Comparison of ENCODE assay signal across 9 mouse cellular contexts in the genomic region with DNA sequence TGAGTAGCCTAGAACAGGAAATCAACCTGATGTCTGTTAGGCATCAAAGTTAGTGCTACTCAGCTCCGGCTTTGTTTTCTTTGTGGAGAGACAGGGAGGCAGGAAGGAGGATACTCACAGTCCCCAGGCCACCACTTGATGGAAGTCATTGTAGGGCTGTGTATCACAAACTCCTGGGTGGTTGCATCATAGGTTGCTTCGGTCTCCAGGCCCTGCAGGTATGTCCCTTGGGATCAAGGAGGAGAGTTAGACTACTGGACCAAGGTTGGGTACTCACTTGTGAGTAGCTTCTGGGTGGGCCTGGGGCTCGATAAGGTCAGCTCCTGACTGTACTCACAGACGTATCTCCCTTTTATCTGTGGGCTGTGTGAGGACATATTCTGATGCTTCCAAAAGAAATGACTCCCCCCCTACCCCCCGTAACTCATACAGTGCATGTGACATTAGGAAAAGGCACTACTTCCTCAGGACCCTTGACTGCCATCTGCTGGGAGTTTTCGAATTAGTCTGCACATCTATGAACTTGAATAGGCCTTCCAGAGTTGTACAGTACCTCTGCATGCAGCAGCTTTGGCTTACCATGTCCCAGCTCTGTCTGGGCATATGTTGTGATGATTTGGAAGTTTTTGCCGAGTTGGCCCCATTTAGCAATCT. TPM values are rescaled to one million over a fixed set of nuclear protein-coding genes. Genes with fewer than 3 reads are reported as not detected.
DNase-seq lines count a peak whose midpoint lies in the region; ATAC-seq and TF ChIP-seq lines count a peak whose summit lies in the region.
"Had no signal": no experiment of that assay in that cellular context is flagged by ENCODE, and none has a peak within 500 bp of the region (broad histone marks: within the 10 kb centered on the region; RNA-seq: fewer than 3 reads in every experiment).

No protein-coding gene starts in this region.

- no peaks in the 10 kb centered on the region for H3K36me3 ChIP-seq in kidney, embryonic 14.5 days (ENCODE audit: control insufficient read depth, insufficient read depth, low read length)
- no peaks in the 10 kb centered on the region for H3K36me3 ChIP-seq in liver, embryonic 14.5 days (replicated peaks; ENCODE audit: control insufficient read depth, insufficient read depth, low read depth)
- H3K36me3 ChIP-seq in neural tube, embryonic 15.5 days: no peaks in the 10 kb centered on the region
- H3K36me3 ChIP-seq: embryonic facial prominence, embryonic 12.5 days had no signal

- no peak for TF ChIP-seq EP300 in liver, embryonic 14.5 days (IDR thresholded peaks at IDR 0.05; ENCODE audit: low read depth)

- 77% methylated on average over 7 of the region's 7 CpGs for WGBS in kidney, embryonic 14.5 days
- WGBS in liver, embryonic 14.5 days (ENCODE audit: insufficient replicate concordance): 41% methylated on average over 7 of the region's 7 CpGs
- 78% methylated on average over 7 of the region's 7 CpGs for WGBS in neural tube, embryonic 15.5 days

- no peak overlapping the region for H3K27ac ChIP-seq in kidney, embryonic 14.5 days (ENCODE audit: low read depth, low read length)
- H3K27ac ChIP-seq in liver, embryonic 14.5 days: no peak overlapping the region
- H3K27ac ChIP-seq in neural tube, embryonic 15.5 days (replicated peaks): no peak overlapping the region
- H3K27ac ChIP-seq: embryonic facial prominence, embryonic 12.5 days had no signal

- peak; percentile 60 for TF ChIP-seq CTCF in liver, embryonic 14.5 days (IDR thresholded peaks at IDR 0.05; ENCODE audit: low read depth)

- no peaks in the 10 kb centered on the region for H3K27me3 ChIP-seq in kidney, embryonic 14.5 days (ENCODE audit: control insufficient read depth, insufficient read depth, low read length)
- H3K27me3 ChIP-seq in liver, embryonic 14.5 days (ENCODE audit: control insufficient read depth, insufficient read depth, low read length): no peaks in the 10 kb centered on the region
- no peaks in the 10 kb centered on the region for H3K27me3 ChIP-seq in neural tube, embryonic 15.5 days (replicated peaks)
- H3K27me3 ChIP-seq: embryonic facial prominence, embryonic 12.5 days had no signal

- no peaks in the 10 kb centered on the region for H3K4me1 ChIP-seq in kidney, embryonic 14.5 days (ENCODE audit: control insufficient read depth, insufficient read depth, low read length)
- peaks cover 0 to 7% of the 10 kb centered on the region in 2 experiments; a peak in 1 of 4 replicates for H3K4me1 ChIP-seq in liver, embryonic 14.5 days (replicated peaks; ENCODE audit: control insufficient read depth in 2 of 2, insufficient read depth in 2 of 2, low read length in 1 of 2)
- H3K4me1 ChIP-seq in neural tube, embryonic 15.5 days: no peaks in the 10 kb centered on the region
- H3K4me1 ChIP-seq: embryonic facial prominence, embryonic 12.5 days had no signal

- no peak overlapping the region for H3K4me2 ChIP-seq in kidney, embryonic 14.5 days (replicated peaks; ENCODE audit: low read depth, low read length)
- no peak overlapping the region for H3K4me2 ChIP-seq in liver, embryonic 14.5 days (ENCODE audit: low read depth)
- no peak overlapping the region for H3K4me2 ChIP-seq in neural tube, embryonic 15.5 days
- H3K4me2 ChIP-seq: embryonic facial prominence, embryonic 12.5 days had no signal

- DNase-seq in urinary bladder, postnatal 25 days (ENCODE audit: low spot score): peak; percentile 44
- DNase-seq in urinary bladder, adult 2 months (ENCODE audit: low spot score): no peak
- DNase-seq in cerebellum, adult 11-12 months: peak; percentile 21
- peak; percentile 40 to 57 for DNase-seq in frontal cortex, postnatal 10 days (ENCODE audit: low spot score in 2 of 2)
- no peak for DNase-seq in liver, embryonic 14.5 days (ENCODE audit: low read depth in 3 of 3, low spot score in 3 of 3)
- DNase-seq in yolk sac, embryonic 10.5 days (ENCODE audit: low spot score): peak; percentile 22

- no peaks in the 10 kb centered on the region for H3K9me3 ChIP-seq in kidney, embryonic 14.5 days (ENCODE audit: control insufficient read depth, low read length)
- no peaks in the 10 kb centered on the region for H3K9me3 ChIP-seq in liver, embryonic 14.5 days (ENCODE audit: control insufficient read depth, low read length)
- no peaks in the 10 kb centered on the region for H3K9me3 ChIP-seq in neural tube, embryonic 15.5 days (replicated peaks)
- H3K9me3 ChIP-seq: embryonic facial prominence, embryonic 12.5 days had no signal

- H3K9ac ChIP-seq in kidney, embryonic 14.5 days (ENCODE audit: low read depth, low read length): no peak overlapping the region
- no peak overlapping the region for H3K9ac ChIP-seq in liver, embryonic 14.5 days (replicated peaks)
- no peak overlapping the region for H3K9ac ChIP-seq in neural tube, embryonic 15.5 days (replicated peaks)
- H3K9ac ChIP-seq: embryonic facial prominence, embryonic 12.5 days had no signal

- peak; percentile 30 for ATAC-seq in kidney, embryonic 14.5 days (ENCODE audit: low FRiP score, low TSS enrichment)
- ATAC-seq in liver, embryonic 14.5 days (ENCODE audit: insufficient read depth): no peak
- ATAC-seq in neural tube, embryonic 15.5 days (ENCODE audit: low FRiP score): peak; percentile 8; the same call in 1 of the 2 replicates

- H3K4me3 ChIP-seq in kidney, embryonic 14.5 days (ENCODE audit: low read length): no peak overlapping the region
- no peak overlapping the region for H3K4me3 ChIP-seq in liver, embryonic 14.5 days (ENCODE audit: insufficient read depth in 1 of 2, low read depth in 2 of 2, low read length in 2 of 2)
- H3K4me3 ChIP-seq in neural tube, embryonic 15.5 days (replicated peaks): no peak overlapping the region
- H3K4me3 ChIP-seq: embryonic facial prominence, embryonic 12.5 days had no signal

RNA-seq across cellular contexts. Expression of gene Acox2, which starts 4.0 kb away (rescaled TPM):
- 0.14 and 0.15 TPM in 2 replicates for polyA plus RNA-seq in urinary bladder, adult 2 months (2012; rRNA removed)
- not detected in 2 replicates for polyA plus RNA-seq in kidney, embryonic 14.5 days (2014; fragmentation: Nextera tagmentation; extraction: Ambion mirVana)
- 18.3 and 22.7 TPM in 2 replicates for polyA plus RNA-seq in liver, embryonic 14.5 days (2012; rRNA removed)
- 24.3 and 25.0 TPM in 2 replicates for polyA plus RNA-seq in liver, embryonic 14.5 days (2014; fragmentation: Nextera tagmentation; extraction: Ambion mirVana)
- 0.22 TPM in 1 of 2 replicates, not detected in the other for polyA plus RNA-seq in neural tube, embryonic 15.5 days (2015; fragmentation: Nextera tagmentation; extraction: Ambion mirVana)
- polyA plus RNA-seq: embryonic facial prominence, embryonic 12.5 days had no signal

RNA-seq across cellular contexts. Expression of gene Kctd6, which starts 41.3 kb away (rescaled TPM):
- polyA plus RNA-seq in urinary bladder, adult 2 months (2012; rRNA removed): 13.3 and 13.7 TPM in 2 replicates
- polyA plus RNA-seq in kidney, embryonic 14.5 days (2014; fragmentation: Nextera tagmentation; extraction: Ambion mirVana): 9.1 and 10.4 TPM in 2 replicates
- 2.6 and 3.6 TPM in 2 replicates for polyA plus RNA-seq in liver, embryonic 14.5 days (2012; rRNA removed)
- 3.4 and 6.5 TPM in 2 replicates for polyA plus RNA-seq in liver, embryonic 14.5 days (2014; fragmentation: Nextera tagmentation; extraction: Ambion mirVana)
- 15.1 and 22.5 TPM in 2 replicates for polyA plus RNA-seq in neural tube, embryonic 15.5 days (2015; fragmentation: Nextera tagmentation; extraction: Ambion mirVana)

Comparison
In these comparisons a context has a peak if more than half of its experiments do, and no peak if none do; other contexts are left out.
1. DNase-seq: peak in urinary bladder, postnatal 25 days (single experiment), cerebellum, adult 11-12 months (single experiment), frontal cortex, postnatal 10 days (2 of 2) and yolk sac, embryonic 10.5 days (single experiment); none in urinary bladder, adult 2 months (single experiment) and liver, embryonic 14.5 days (0 of 3).
2. RNA of gene Acox2, which starts 4.0 kb away (polyA plus RNA-seq): 18.3 to 25.0 TPM in liver, embryonic 14.5 days; 0.14 to 0.15 TPM in urinary bladder, adult 2 months, 0.22 TPM in neural tube, embryonic 15.5 days and not detected in kidney, embryonic 14.5 days; every median in the first group is over 10 times any median in the second.